Mouse (Mus musculus) spleen, postnatal 0 days (tissue): ENCODE results near the gene Slc10a4. TPM values are rescaled to one million over a fixed set of nuclear protein-coding genes. Genes with fewer than 3 reads are reported as not detected.

ENCODE experiments used
- polyA plus RNA-seq: library from polyadenylated mRNA; unstranded; fragments of >200 nt; fragmentation: Nextera tagmentation; extraction: Ambion mirVana; gene quantifications from 2 replicates; pipeline ENCODE4 v1.2.1, GENCODE M21; 2015

The Slc10a4 gene
- polyA plus RNA-seq, result 0.12 TPM in 1 of 2 replicates, not detected in the other

GRCm38 (mm10) chr5:73006784-73007581 is at the start of gene Slc10a4:
Slc10a4 (plus strand) TSS chr5:73006883.

GRCm38 (mm10) chr5:72974602-72975001 is 32.1 kb upstream of the Slc10a4 start, which contains the start of gene Gm10135:
Gm10135 (minus strand) TSS chr5:72974702.

Other genes with a start within 250 kb of the Slc10a4 start
- gene Tec, start 138.4 kb upstream of the Slc10a4 start, polyA plus RNA-seq, result 5.0 and 6.4 TPM in 2 replicates
- gene Slain2, start 92.6 kb upstream of the Slc10a4 start, polyA plus RNA-seq, result 5.1 and 6.8 TPM in 2 replicates
- not detected in 2 replicates for gene Gm10135, start 32.2 kb upstream of the Slc10a4 start, polyA plus RNA-seq
- 60.3 and 62.4 TPM in 2 replicates for gene Fryl, start 249.7 kb downstream of the Slc10a4 start, polyA plus RNA-seq